Comparison of ENCODE assay signal across 8 mouse cellular contexts in genomic region chr2:121571780-121572179, GRCm38 (mm10).
A peak's percentile ranks its signal among the peaks of the same experiment; 100 is the strongest.
DNase-seq lines count a peak whose midpoint lies in the region; ATAC-seq lines count a peak whose summit lies in the region.

No protein-coding gene starts in this region.

- H3K4me2 ChIP-seq in intestine, embryonic 14.5 days (ENCODE audit: low read length): no peak overlapping the region

- H3K4me3 ChIP-seq in intestine, embryonic 14.5 days (ENCODE audit: low read depth, low read length): no peak overlapping the region

- H3K36me3 ChIP-seq in intestine, embryonic 14.5 days (ENCODE audit: control insufficient read depth, insufficient read depth, low read length): no peaks in the 10 kb centered on the region

- peak; percentile 81 for ATAC-seq in intestine, embryonic 14.5 days (replicated peaks; ENCODE audit: low FRiP score, low TSS enrichment, low read depth)

- H3K27ac ChIP-seq in intestine, embryonic 14.5 days (ENCODE audit: low read depth): no peak overlapping the region

- WGBS in intestine, embryonic 14.5 days: 15% methylated on average over 7 of the region's 7 CpGs

- no peaks in the 10 kb centered on the region for H3K9me3 ChIP-seq in intestine, embryonic 14.5 days (ENCODE audit: control insufficient read depth, low read length)

- no peaks in the 10 kb centered on the region; the same call in 1 of the 2 replicates for H3K4me1 ChIP-seq in intestine, embryonic 14.5 days (replicated peaks; ENCODE audit: control insufficient read depth, insufficient read depth, low read length)

- DNase-seq in adrenal gland, adult 2 months: peak; percentile 82
- DNase-seq in embryo, embryonic 10 days (ENCODE audit: low spot score): peak; percentile 89
- DNase-seq in gastrocnemius, postnatal 10 days: peak; percentile 80
- peak; percentile 91 for DNase-seq in intestine, embryonic 14.5 days (ENCODE audit: low spot score)
- peak; percentile 47 to 92 for DNase-seq in left cerebral cortex, adult 9 months (ENCODE audit: low spot score in 2 of 2)
- DNase-seq in mesoderm, embryonic 11.5 days (ENCODE audit: low read depth, low spot score): peak; percentile 80
- peak; percentile 77 to 81 for DNase-seq in right cerebral cortex, postnatal 36 days (ENCODE audit: low spot score in 2 of 2)
- DNase-seq in yolk sac, embryonic 10.5 days (ENCODE audit: low spot score): peak; percentile 70

- no peak overlapping the region for H3K9ac ChIP-seq in intestine, embryonic 14.5 days (ENCODE audit: low read length)

- H3K27me3 ChIP-seq in intestine, embryonic 14.5 days (replicated peaks; ENCODE audit: control insufficient read depth, insufficient read depth, low read length): no peaks in the 10 kb centered on the region
